Mouse (Mus musculus) gastrocnemius, adult 8-10 months (tissue): ENCODE measurements around the gene Acss2. TPM values are rescaled to one million over a fixed set of nuclear protein-coding genes. Genes with fewer than 3 reads are reported as not detected.

Experiments used
- DNase-seq, 2 experiments: peaks; one replicate each; pipeline ENCODE4 v3.0.0; 2022; ENCODE audit warnings: low spot score in 2 of 2
- total RNA-seq, 4 experiments: library from RNA; stranded (reverse); gene quantifications; 2 replicates each; pipeline ENCODE4 v1.2.4; 2022

Gene Acss2
- total RNA-seq = 10 to 100 TPM; 25.7 to 34.5 (median 30.1) TPM

- peak; percentile 99 for DNase-seq
Measured at GRCm38 (mm10) chr2:155517455-155518423, at the start of gene Acss2, which contains the start of gene Ggt7. Gene Acss2 (plus strand): TSS chr2:155517948. Gene Ggt7 (minus strand): TSS chr2:155518237.

GRCm38 (mm10) chr2:155472671-155473569, 44.8 kb upstream of the Acss2 start:
- peak; percentile 18 to 29 for DNase-seq

GRCm38 (mm10) chr2:155473570-155474088, 44.1 kb upstream of the Acss2 start, which contains the start of gene Ncoa6:
Gene Ncoa6 (minus strand): TSS chr2:155473894.
- DNase-seq = peak in 1 of 2 experiments; percentile 31

GRCm38 (mm10) chr2:155482021-155482420, 35.7 kb upstream of the Acss2 start:
- DNase-seq = peak in 1 of 2 experiments; percentile 31

GRCm38 (mm10) chr2:155490998-155491397, 26.8 kb upstream of the Acss2 start:
- DNase-seq = no peak

- no peak for DNase-seq
Measured at GRCm38 (mm10) chr2:155502596-155502995, 15.2 kb upstream of the Acss2 start.

GRCm38 (mm10) chr2:155504440-155505355, 13.1 kb upstream of the Acss2 start:
- no peak for DNase-seq

- no peak for DNase-seq
Measured at GRCm38 (mm10) chr2:155505811-155506210, 11.9 kb upstream of the Acss2 start.

GRCm38 (mm10) chr2:155507721-155508470, 9.9 kb upstream of the Acss2 start:
- DNase-seq = no peak

GRCm38 (mm10) chr2:155512479-155512878, 5.3 kb upstream of the Acss2 start:
- peak in 1 of 2 experiments; percentile 37 for DNase-seq

GRCm38 (mm10) chr2:155513543-155513942, 4.2 kb upstream of the Acss2 start:
- no peak for DNase-seq

- DNase-seq = peak; percentile 70 to 72
Measured at GRCm38 (mm10) chr2:155514666-155515065, 3.1 kb upstream of the Acss2 start.

- peak; percentile 25 to 28 for DNase-seq
Measured at GRCm38 (mm10) chr2:155515941-155516340, 1.8 kb upstream of the Acss2 start.

GRCm38 (mm10) chr2:155518531-155519270, 953 bp downstream of the Acss2 start:
- DNase-seq = no peak

- DNase-seq = no peak
Measured at GRCm38 (mm10) chr2:155523706-155524105, 6.0 kb downstream of the Acss2 start.

- DNase-seq = no peak
Measured at GRCm38 (mm10) chr2:155524378-155524777, 6.6 kb downstream of the Acss2 start.

GRCm38 (mm10) chr2:155527367-155527766, 9.6 kb downstream of the Acss2 start:
- no peak for DNase-seq

- DNase-seq = no peak
Measured at GRCm38 (mm10) chr2:155536292-155536691, 18.5 kb downstream of the Acss2 start.
